Mouse (Mus musculus) Muller cell, postnatal 12 days (primary cell): ENCODE data around the gene Prr12.
"Not testable (repeated sequence)": the region's sequence is repeated elsewhere in the genome, so short reads cannot be mapped to it uniquely, and the experiment has no call there.

Experiments
- DNase-seq: peaks from one replicate; pipeline ENCODE4 v3.0.0-alpha.2; 2015; ENCODE audit errors: inconsistent ontology term

The Prr12 gene

GRCm38 (mm10) chr7:45052862-45053116 is at the start of gene Prr12:
Gene Prr12 (minus strand): TSS chr7:45052881.
- DNase-seq: no peak

- DNase-seq: no peak
These were observed 49.8 kb upstream of the Prr12 start for GRCm38 (mm10) chr7:45102441-45102840.

GRCm38 (mm10) chr7:45100046-45100445 is 47.4 kb upstream of the Prr12 start:
- no peak for DNase-seq

- no peak for DNase-seq
These were observed 46.0 kb upstream of the Prr12 start for GRCm38 (mm10) chr7:45098541-45099240.

- no peak for DNase-seq
These were observed 44.8 kb upstream of the Prr12 start for GRCm38 (mm10) chr7:45097479-45097878.

- not testable (repeated sequence) for DNase-seq
These were observed 43.3 kb upstream of the Prr12 start for GRCm38 (mm10) chr7:45095965-45096364.

GRCm38 (mm10) chr7:45095367-45095766 is 42.7 kb upstream of the Prr12 start:
- DNase-seq: no peak

- no peak for DNase-seq
These were observed 41.4 kb upstream of the Prr12 start for GRCm38 (mm10) chr7:45094121-45094520.

GRCm38 (mm10) chr7:45093516-45093905 is 40.8 kb upstream of the Prr12 start:
- DNase-seq: no peak

GRCm38 (mm10) chr7:45092828-45093515 is 40.3 kb upstream of the Prr12 start:
- DNase-seq: no peak

GRCm38 (mm10) chr7:45092048-45092447 is 39.4 kb upstream of the Prr12 start, which contains the start of gene Rcn3:
Gene Rcn3 (minus strand): TSS chr7:45092221.
- DNase-seq: peak; percentile 90

GRCm38 (mm10) chr7:45091001-45091990 is 38.6 kb upstream of the Prr12 start:
- DNase-seq: peak; percentile 75

- DNase-seq: no peak
These were observed 37.7 kb upstream of the Prr12 start for GRCm38 (mm10) chr7:45090251-45090977.

GRCm38 (mm10) chr7:45088597-45088996 is 35.9 kb upstream of the Prr12 start:
- no peak for DNase-seq

- DNase-seq: no peak
These were observed 33.4 kb upstream of the Prr12 start for GRCm38 (mm10) chr7:45086084-45086483.

GRCm38 (mm10) chr7:45083300-45083890 is 30.7 kb upstream of the Prr12 start:
- no peak for DNase-seq

- DNase-seq: no peak
These were observed 30.0 kb upstream of the Prr12 start for GRCm38 (mm10) chr7:45082401-45083299.

GRCm38 (mm10) chr7:45081016-45081415 is 28.3 kb upstream of the Prr12 start:
- no peak for DNase-seq

- DNase-seq: peak; percentile 87
These were observed 27.2 kb upstream of the Prr12 start for GRCm38 (mm10) chr7:45079856-45080255.

- peak; percentile 30 for DNase-seq
These were observed 25.8 kb upstream of the Prr12 start for GRCm38 (mm10) chr7:45078513-45078912.
